Mouse (Mus musculus): ENCODE data around the gene Gm10073. TPM values are rescaled to one million over a fixed set of nuclear protein-coding genes. Genes with fewer than 3 reads are reported as not detected.
A peak's percentile ranks its signal among the peaks of the same experiment; 100 is the strongest.
"Not testable (repeated sequence)": the region's sequence is repeated elsewhere in the genome, so short reads cannot be mapped to it uniquely, and the experiment has no call there.

Gene Gm10073
- polyA plus RNA-seq, 1 experiment from 2014 or later, result 7.3 TPM

DNA sequence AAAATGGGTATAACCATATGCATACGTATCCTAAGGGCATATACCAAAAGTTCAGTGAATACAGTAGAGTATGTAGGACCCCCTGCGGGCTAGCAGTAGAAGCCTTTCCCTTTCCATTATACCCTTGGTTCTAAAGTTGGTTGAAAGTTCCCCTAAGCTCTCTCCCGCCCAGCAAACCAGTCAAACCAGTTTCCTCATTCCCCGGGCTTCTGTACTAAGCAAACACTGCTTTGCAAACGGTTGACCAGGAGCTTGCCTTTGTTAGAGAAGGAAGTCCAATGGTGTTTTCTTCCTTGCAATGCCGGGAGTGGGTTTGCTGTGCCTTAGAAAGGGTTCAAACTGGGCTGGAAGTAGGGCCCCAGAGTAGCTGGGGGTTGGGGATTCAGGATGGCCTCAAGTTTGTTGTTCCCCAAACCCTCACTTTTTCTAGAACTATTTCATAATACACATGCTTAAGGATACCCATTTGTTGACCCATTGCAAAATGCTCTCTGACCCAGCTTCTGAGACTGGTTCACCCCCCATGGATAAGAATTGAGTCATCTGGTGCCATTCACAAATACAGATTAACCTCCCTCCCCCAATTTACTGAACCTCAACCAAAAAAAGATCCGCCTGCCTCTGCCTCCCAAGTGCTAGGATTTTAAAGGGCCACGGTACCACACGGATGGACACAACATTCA is 37.8 kb upstream of the Gm10073 start:
- peak overlapping the region; percentile 53 for H3K27ac ChIP-seq (replicated peaks)
- no peak overlapping the region for H3K4me2 ChIP-seq
- peaks cover 11% of the 10 kb centered on the region for H3K27me3 ChIP-seq
- H3K9ac ChIP-seq, result no peak overlapping the region
- H3K4me3 ChIP-seq (replicated peaks), result no peak overlapping the region
- no peaks in the 10 kb centered on the region for H3K36me3 ChIP-seq (replicated peaks)
- H3K9me3 ChIP-seq (replicated peaks), result no peaks in the 10 kb centered on the region
- ATAC-seq (ENCODE audit: insufficient read depth), result no peak
- H3K4me1 ChIP-seq (replicated peaks), result peaks cover 29% of the 10 kb centered on the region
- 40% methylated on average over 9 of the region's 9 CpGs for WGBS (ENCODE audit: insufficient replicate concordance)

GRCm38 (mm10) chr8:106609076-106609903 is 36.0 kb upstream of the Gm10073 start:
- H3K27ac ChIP-seq (replicated peaks), result no peak overlapping the region
- 39% methylated on average over 7 of the region's 7 CpGs for WGBS (ENCODE audit: insufficient replicate concordance)
- H3K4me1 ChIP-seq (replicated peaks), result peaks cover 29% of the 10 kb centered on the region
- H3K9ac ChIP-seq, result no peak overlapping the region
- no peak for ATAC-seq (ENCODE audit: insufficient read depth)
- peaks cover 28% of the 10 kb centered on the region for H3K27me3 ChIP-seq
- H3K4me2 ChIP-seq, result no peak overlapping the region
- H3K4me3 ChIP-seq (replicated peaks), result no peak overlapping the region
- H3K36me3 ChIP-seq (replicated peaks), result no peaks in the 10 kb centered on the region
- H3K9me3 ChIP-seq (replicated peaks), result no peaks in the 10 kb centered on the region

- Histone ChIP-seq H3K36me3 (replicated peaks) (no peaks in the 10 kb centered on the region), H3K9ac (no peak overlapping the region), H3K27ac (replicated peaks) (no peak overlapping the region), H3K4me2 (no peak overlapping the region), H3K27me3 (peaks cover 37% of the 10 kb centered on the region), H3K4me3 (replicated peaks) (no peak overlapping the region), H3K9me3 (replicated peaks) (no peaks in the 10 kb centered on the region), H3K4me1 (replicated peaks) (peaks cover 29% of the 10 kb centered on the region)
- ATAC-seq (ENCODE audit: insufficient read depth), result no peak
- 38% methylated on average over 3 of the region's 3 CpGs for WGBS (ENCODE audit: insufficient replicate concordance)
Observed at GRCm38 (mm10) chr8:106608425-106608824, 35.2 kb upstream of the Gm10073 start.

DNA sequence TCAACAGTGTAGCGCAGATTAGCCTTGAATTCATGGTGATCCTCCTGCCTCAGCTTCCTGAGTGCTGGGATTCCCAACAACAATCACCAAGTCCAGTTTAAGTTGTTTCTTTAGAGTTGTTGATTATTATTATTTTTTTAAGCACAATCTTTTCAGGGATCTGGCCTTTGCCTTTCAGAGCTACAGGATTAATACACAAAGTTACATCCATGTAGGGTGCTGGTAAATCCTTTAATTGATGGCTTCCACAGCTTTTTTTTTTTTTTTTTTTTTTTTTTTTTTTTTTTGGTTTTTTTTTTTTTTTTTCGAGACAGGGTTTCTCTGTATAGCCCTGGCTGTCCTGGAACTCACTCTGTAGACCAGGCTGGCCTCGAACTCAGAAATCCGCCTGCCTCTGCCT is 34.5 kb upstream of the Gm10073 start:
- peaks cover 43% of the 10 kb centered on the region for H3K27me3 ChIP-seq
- not testable (repeated sequence) for H3K4me2 ChIP-seq; H3K4me3 ChIP-seq (replicated peaks); H3K9ac ChIP-seq; ATAC-seq (ENCODE audit: insufficient read depth); H3K9me3 ChIP-seq (replicated peaks); H3K27ac ChIP-seq (replicated peaks); H3K36me3 ChIP-seq (replicated peaks)
- 33% methylated on average over 4 of the region's 4 CpGs for WGBS (ENCODE audit: insufficient replicate concordance)
- H3K4me1 ChIP-seq (replicated peaks), result peaks cover 31% of the 10 kb centered on the region

DNA sequence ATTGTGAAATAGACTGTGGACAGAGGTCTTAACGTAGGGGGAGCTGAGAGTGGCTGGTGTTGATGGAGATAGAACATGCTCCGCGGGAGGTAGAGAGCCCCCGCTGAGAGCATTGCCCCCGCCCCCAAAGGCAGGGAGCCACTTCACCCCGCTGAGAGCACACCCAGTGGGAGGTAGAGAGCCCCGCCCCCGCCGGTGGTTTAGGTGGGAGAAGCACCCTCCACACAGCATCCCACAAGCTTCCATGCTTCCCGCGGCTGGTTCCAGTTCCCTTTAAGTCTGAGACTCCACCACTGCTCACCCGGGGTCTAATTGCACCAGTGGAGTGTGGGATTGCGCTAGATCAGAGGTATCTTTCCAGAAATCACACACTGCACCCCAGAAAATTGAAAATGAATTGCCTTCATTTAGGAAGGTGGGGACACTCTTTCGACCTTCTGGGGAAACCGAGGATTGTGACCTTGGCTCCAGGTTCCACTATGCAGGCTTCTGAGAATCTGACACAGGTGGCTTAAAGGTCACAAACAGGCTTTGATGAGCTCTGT is 33.4 kb upstream of the Gm10073 start:
- Histone ChIP-seq H3K4me2 (peak overlapping the region; percentile 15; the same call in 1 of the 2 replicates), H3K27ac (replicated peaks) (no peak overlapping the region; the same call in 1 of the 2 replicates), H3K36me3 (replicated peaks) (no peaks in the 10 kb centered on the region), H3K4me3 (replicated peaks) (no peak overlapping the region), H3K9me3 (replicated peaks) (no peaks in the 10 kb centered on the region), H3K4me1 (replicated peaks) (peaks cover 27% of the 10 kb centered on the region), H3K27me3 (peaks cover 54% of the 10 kb centered on the region), H3K9ac (no peak overlapping the region)
- 22% methylated on average over 15 of the region's 15 CpGs for WGBS (ENCODE audit: insufficient replicate concordance)
- ATAC-seq (ENCODE audit: insufficient read depth), result no peak

DNA sequence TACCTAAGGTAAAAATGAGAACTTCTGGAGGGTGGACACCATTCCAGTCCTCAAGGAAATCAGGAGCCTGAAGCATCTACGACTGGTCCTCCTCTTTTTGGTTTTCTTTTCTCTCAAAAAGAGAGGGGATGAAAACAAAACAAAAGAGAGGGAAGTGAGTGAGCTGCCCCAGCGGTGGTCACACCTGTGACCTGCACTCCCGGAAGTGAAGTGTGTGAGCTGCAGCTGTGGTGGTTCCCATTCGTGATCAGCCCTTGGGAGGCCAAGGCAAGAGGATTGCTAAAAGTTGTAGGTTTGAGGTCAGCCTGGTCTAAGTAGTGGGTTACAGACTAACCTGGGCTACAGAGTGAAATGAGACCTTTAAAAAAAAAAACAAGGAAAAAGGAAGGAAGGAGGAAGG is 32.9 kb upstream of the Gm10073 start:
- ATAC-seq (ENCODE audit: insufficient read depth), result no peak
- Histone ChIP-seq H3K4me1 (replicated peaks) (peaks cover 21% of the 10 kb centered on the region), H3K9me3 (replicated peaks) (no peaks in the 10 kb centered on the region), H3K9ac (no peak overlapping the region), H3K27me3 (peaks cover 60% of the 10 kb centered on the region), H3K36me3 (replicated peaks) (no peaks in the 10 kb centered on the region), H3K4me3 (replicated peaks) (no peak overlapping the region), H3K4me2 (no peak overlapping the region), H3K27ac (replicated peaks) (0 out of 2 replicates have a peak overlapping the region, but pooled peaks have one; percentile 20)
- WGBS (ENCODE audit: insufficient replicate concordance), result 18% methylated on average over 4 of the region's 4 CpGs

GRCm38 (mm10) chr8:106605657-106606056 is 32.4 kb upstream of the Gm10073 start:
- Histone ChIP-seq H3K36me3 (replicated peaks) (no peaks in the 10 kb centered on the region), H3K4me2 (no peak overlapping the region; the same call in 1 of the 2 replicates), H3K27me3 (peaks cover 62% of the 10 kb centered on the region), H3K4me1 (replicated peaks) (peaks cover 16% of the 10 kb centered on the region; the same call in 1 of the 2 replicates), H3K9ac (no peak overlapping the region), H3K9me3 (replicated peaks) (no peaks in the 10 kb centered on the region), H3K27ac (replicated peaks) (0 out of 2 replicates have a peak overlapping the region, but pooled peaks have one; percentile 20), H3K4me3 (replicated peaks) (no peak overlapping the region)
- ATAC-seq (ENCODE audit: insufficient read depth), result peak; percentile 23; the same call in 1 of the 2 replicates
- 43% methylated on average over 7 of the region's 7 CpGs for WGBS (ENCODE audit: insufficient replicate concordance)

GRCm38 (mm10) chr8:106603933-106604332 is 30.7 kb upstream of the Gm10073 start:
- Histone ChIP-seq H3K36me3 (replicated peaks) (no peaks in the 10 kb centered on the region), H3K9me3 (replicated peaks) (no peaks in the 10 kb centered on the region), H3K4me3 (replicated peaks) (peak overlapping the region; percentile 57), H3K27me3 (peaks cover 66% of the 10 kb centered on the region), H3K9ac (peak overlapping the region; percentile 35; the same call in 1 of the 2 replicates), H3K4me2 (peak overlapping the region; percentile 53), H3K4me1 (replicated peaks) (peaks cover 12% of the 10 kb centered on the region; the same call in 1 of the 2 replicates), H3K27ac (replicated peaks) (no peak overlapping the region)
- ATAC-seq (ENCODE audit: insufficient read depth), result no peak
- 3% methylated on average over 19 of the region's 19 CpGs for WGBS (ENCODE audit: insufficient replicate concordance)

GRCm38 (mm10) chr8:106603131-106603819 is 30.0 kb upstream of the Gm10073 start, which contains the start of gene Cdh1:
Gene Cdh1, plus strand, starts transcription at chr8:106603351.
- H3K4me2 ChIP-seq, result peak within 1 kb of the TSS; percentile 53

DNA sequence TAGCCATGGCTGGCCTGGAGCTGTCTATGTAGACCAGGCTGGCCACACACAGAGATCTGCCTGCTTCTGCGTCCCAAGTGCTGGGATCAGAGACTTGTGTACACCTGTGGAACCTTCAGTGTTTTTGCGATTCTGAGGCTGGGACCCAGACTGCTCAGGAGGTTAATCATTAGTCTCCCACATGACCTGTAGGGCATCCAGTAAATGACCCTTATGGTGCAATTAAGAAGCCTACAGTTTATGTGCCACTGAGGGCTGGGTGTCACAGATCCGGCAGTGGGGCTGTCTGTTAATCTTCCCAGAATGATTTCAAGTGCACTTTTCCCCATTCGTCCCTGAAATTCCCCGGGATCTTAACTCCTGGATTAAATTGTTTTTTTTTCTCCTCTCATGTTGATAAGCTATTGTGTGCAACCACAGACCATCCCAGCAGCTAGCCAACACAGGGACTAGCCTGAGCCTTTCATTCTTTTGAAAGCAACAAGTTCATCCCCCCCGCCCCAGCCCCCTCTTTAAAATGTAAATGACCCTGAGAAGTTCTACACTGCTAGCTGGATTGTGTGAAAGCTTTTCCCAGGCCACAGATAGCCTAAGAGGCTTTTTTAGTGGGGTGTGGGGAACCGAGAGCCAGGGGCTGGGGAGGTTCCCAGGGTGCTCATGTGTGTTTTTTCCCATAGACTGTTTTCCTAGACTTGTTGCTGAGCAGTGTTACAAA is 26.2 kb upstream of the Gm10073 start:
- Histone ChIP-seq H3K27ac (replicated peaks) (no peak overlapping the region; the same call in 1 of the 2 replicates), H3K36me3 (replicated peaks) (no peaks in the 10 kb centered on the region), H3K9me3 (replicated peaks) (no peaks in the 10 kb centered on the region), H3K9ac (no peak overlapping the region), H3K4me2 (no peak overlapping the region), H3K4me3 (replicated peaks) (no peak overlapping the region), H3K4me1 (replicated peaks) (peaks cover 13% of the 10 kb centered on the region; the same call in 1 of the 2 replicates), H3K27me3 (peaks cover 39% of the 10 kb centered on the region)
- ATAC-seq (ENCODE audit: insufficient read depth), result no peak
- WGBS (ENCODE audit: insufficient replicate concordance), result 34% methylated on average over 7 of the region's 7 CpGs

More at GRCm38 (mm10) chr8:106603131-106603819, 30.0 kb upstream of the Gm10073 start, which contains the start of gene Cdh1:
- Histone ChIP-seq H3K4me1 (replicated peaks) (peaks cover 12% of the 10 kb centered on the region; the same call in 1 of the 2 replicates), H3K9ac (peak within 1 kb of the TSS; percentile 35; the same call in 1 of the 2 replicates), H3K4me3 (replicated peaks) (peak within 1 kb of the TSS; percentile 57), H3K27me3 (peaks cover 66% of the 10 kb centered on the region), H3K36me3 (replicated peaks) (no peaks in the 10 kb centered on the region), H3K9me3 (replicated peaks) (no peaks in the 10 kb centered on the region), H3K27ac (replicated peaks) (no peak within 1 kb of the TSS)
- 1% methylated on average over 53 of the region's 53 CpGs for WGBS (ENCODE audit: insufficient replicate concordance)
- peak; percentile 39 for ATAC-seq (ENCODE audit: insufficient read depth)
